Mouse (Mus musculus): ENCODE measurements around the gene Sema4a.

Gene Sema4a

DNA sequence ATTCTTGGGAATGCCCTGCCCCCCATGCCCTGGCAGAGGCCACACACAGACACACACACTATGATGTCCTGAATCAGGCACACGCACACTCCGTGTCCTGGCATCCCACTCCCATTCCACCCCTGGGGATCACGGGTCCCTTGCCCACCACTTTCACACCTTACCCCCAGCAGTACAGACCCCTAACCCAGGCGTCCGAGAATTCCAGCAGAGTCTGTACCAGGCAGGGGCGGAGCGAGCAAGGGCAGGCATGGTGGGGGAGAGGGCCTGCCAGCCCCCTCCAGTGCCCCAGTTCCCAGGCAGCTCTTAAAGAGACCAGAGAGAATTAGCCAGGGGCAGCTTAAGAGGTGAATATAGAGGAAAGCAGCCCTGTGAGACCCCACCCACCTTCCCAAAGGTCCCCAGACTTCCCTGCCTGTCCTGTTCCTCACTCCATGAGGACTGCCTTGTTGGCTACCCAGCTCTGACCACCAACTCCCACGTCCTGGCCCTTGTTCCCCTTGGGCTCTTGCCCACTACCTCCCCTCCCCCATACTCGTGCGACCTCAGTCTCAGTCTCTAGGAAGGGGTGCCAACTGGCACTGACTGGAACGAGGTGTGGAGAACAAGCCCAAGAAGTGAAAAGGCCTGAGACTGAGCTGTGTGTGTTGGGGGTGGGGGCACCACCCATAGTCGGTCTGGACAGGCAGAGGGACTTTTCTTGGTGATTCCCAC, at the start of gene Sema4a:
Sema4a (minus strand) TSS at position 200 of the 714 bp plus-strand sequence.
- no peak for DNase-seq (ENCODE audit: low read depth, low spot score)

- peak; percentile 98 for DNase-seq (ENCODE audit: low read depth, low spot score)
These were observed 48.9 kb upstream of the Sema4a start, which contains the start of gene Lmna for GRCm38 (mm10) chr3:88509692-88510420. Gene Lmna, minus strand, starts transcription at chr3:88509956.

GRCm38 (mm10) chr3:88509250-88509649, 48.3 kb upstream of the Sema4a start:
- DNase-seq (ENCODE audit: low read depth, low spot score): no peak

GRCm38 (mm10) chr3:88505765-88506164, 44.8 kb upstream of the Sema4a start:
- DNase-seq (ENCODE audit: low read depth, low spot score): peak; percentile 67

DNA sequence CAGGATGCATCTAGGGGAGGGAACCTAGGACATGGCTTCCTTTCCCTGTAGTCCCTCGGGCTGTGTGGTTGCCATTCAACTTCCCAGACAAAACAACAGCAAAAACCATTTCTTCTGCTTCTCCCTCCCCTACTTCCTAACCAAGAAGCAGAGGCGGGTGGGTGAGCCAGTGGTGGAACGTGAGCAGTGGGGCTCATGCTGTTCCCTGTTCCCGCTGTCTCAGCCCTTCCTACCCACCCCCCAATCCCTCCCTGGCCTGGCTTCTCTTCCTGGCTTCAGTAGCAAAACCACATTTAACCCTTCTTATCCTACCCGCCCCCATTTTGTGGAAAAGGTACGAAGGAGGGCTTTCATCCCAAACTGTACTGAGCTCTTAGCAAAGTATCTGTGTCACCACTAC, 44.1 kb upstream of the Sema4a start:
- DNase-seq (ENCODE audit: low read depth, low spot score): no peak

DNA sequence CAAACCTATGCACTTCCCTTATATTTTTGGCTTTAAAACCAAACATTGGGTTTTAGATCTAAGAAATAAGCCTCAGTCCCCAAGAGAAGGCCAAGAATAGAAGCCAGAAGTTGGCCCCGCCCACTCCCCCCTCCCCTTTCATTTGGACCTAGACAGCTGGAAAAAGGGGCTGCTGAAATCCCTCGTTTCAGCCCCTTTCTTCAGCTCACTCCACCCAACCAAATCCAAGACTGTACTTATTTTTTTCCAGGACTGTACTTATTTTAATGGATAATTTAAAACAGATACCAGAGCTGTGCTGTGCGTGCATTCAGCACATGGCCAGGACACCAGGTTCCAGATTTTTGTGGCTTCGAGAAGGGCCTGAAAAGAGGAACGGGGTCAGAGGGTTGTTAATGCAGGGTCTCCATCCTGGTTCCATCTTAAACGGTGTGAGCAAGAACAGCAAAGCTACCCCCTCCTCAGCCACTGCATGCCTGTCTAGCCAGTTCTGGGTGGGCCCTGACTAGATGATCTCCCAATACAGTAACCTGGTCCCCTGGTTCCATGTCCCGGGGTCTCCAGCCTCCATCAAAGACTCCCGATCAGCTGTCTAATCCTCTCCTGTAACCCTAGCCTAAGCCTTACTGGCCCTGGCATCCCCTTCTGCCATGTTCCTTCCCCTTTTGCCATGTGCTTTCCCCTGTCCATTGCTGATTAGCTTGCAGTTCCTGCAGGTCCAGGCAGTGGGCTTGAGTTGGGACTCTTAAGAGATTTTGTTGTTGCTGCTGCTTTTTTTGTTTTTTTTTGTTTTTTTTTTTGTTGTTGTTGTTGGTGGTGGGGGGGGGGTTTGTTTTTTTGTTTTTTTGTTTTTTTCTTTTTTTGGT, 43.1 kb upstream of the Sema4a start:
- no peak for DNase-seq (ENCODE audit: low read depth, low spot score)

GRCm38 (mm10) chr3:88503505-88503863, 42.5 kb upstream of the Sema4a start:
- no peak for DNase-seq (ENCODE audit: low read depth, low spot score)

DNA sequence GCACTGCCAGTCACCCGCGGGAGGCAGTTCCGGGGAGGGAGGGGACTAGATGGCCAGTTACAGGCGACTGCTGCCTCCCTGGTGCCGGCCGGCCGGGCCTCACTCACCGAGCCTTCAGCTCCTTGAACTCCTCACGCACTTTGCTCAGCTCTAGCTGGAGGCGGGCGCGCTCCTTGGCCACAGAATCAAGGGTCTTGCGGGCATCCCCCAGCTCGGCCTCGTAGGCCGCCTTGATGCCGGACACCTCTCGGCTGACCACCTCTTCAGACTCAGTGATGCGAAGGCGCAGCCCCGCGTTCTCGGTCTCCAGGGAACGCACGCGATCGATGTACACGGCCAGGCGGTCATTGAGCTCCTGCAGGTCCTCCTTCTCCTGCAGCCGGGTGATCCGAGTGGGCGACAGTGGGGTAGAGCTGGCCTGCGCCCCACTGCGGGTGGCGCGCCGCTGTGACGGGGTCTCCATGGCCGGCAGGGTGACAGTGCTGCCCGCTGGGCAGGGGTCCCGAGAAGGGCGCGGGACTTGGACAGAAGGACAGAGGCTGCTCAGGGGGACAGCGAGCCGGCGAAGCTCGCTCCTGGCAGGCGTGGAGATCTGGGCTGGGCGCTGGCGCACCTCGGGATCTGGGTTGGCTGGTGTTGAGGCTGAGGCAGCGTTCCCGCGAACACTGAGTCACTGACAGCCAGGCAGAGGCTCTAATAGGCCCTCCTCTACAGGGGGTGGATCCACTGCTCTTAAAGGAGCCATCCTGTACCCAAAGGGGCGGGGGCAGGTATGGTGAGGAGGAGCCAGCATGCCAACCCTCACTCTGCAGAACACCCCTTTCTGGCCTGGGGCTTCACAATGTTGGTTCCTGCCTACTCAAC, 41.9 kb upstream of the Sema4a start:
- peak; percentile 90 for DNase-seq (ENCODE audit: low read depth, low spot score)

GRCm38 (mm10) chr3:88502031-88502571, 41.1 kb upstream of the Sema4a start:
- DNase-seq (ENCODE audit: low read depth, low spot score): peak; percentile 50

DNA sequence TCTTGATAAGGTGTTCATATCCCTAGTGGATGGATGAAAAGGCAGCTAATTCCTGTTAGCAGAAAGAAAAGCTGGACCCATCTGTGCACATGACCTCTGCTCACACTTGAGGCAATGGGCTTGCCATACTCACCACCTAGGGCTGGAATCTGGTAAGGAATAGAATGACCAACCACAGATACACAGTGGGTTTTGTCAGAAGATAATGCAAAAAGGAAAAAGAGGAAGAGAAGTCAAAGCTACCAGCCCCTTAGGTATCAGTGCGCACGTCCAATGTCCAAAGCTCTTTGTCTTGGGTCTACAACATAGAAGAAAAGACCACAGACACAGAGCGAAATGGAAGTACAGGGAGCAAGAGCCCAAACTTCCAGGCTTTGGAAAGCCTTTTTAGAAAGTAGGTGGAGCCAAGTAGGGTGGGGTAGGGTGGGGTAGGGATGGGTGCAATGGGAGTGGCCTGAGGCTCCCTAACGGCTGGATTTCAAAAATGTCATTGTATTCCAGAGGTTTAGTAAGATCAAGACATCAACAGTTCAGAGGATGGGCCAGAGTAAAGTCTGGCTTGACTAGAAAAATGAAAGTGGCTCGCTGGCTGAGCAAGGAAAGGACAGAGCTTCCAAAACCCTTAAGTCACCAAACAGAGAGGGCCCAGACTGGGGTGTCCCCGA, 40.5 kb upstream of the Sema4a start:
- peak; percentile 31 for DNase-seq (ENCODE audit: low read depth, low spot score)

GRCm38 (mm10) chr3:88500655-88501365, 39.8 kb upstream of the Sema4a start:
- no peak for DNase-seq (ENCODE audit: low read depth, low spot score)

DNA sequence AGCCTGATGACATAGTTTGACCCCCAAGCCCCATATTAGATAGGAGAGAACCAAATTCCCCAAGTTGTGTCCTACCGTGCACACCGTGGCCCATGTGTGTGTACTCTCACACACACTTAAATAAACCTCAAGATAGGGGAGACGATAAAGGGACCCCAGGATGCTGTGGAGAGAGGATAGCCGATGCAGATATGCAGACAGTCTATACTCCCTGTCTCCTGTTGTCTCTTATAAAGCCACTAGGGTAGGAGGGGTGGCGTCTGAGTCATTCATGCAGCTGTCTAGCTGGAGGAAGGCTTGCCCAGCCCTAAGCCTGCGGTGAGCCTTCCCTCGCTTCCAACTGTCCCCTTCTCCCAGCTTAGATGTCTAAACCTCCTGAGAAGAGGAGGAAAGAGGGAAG, 39.1 kb upstream of the Sema4a start:
- no peak for DNase-seq (ENCODE audit: low read depth, low spot score)

DNA sequence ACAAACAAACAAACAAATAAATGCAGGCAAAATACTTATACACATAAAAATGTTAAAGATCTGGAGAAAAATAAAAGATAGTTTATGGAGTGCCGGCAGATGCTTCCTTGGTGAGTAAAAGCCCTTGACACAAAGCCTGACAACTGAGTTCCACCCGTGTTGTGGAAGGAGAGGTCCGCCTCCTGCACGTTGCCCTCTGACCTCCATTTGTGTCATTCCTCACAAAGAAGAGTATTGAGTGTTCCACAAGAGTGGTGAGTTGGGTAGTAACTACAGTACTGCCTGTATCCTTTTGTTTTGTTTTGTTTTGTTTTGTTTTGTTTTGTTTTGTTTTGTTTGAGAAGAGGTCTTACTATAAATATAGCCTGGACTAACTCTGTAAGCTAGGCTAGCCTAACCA, 38.6 kb upstream of the Sema4a start:
- no peak for DNase-seq (ENCODE audit: low read depth, low spot score)

DNA sequence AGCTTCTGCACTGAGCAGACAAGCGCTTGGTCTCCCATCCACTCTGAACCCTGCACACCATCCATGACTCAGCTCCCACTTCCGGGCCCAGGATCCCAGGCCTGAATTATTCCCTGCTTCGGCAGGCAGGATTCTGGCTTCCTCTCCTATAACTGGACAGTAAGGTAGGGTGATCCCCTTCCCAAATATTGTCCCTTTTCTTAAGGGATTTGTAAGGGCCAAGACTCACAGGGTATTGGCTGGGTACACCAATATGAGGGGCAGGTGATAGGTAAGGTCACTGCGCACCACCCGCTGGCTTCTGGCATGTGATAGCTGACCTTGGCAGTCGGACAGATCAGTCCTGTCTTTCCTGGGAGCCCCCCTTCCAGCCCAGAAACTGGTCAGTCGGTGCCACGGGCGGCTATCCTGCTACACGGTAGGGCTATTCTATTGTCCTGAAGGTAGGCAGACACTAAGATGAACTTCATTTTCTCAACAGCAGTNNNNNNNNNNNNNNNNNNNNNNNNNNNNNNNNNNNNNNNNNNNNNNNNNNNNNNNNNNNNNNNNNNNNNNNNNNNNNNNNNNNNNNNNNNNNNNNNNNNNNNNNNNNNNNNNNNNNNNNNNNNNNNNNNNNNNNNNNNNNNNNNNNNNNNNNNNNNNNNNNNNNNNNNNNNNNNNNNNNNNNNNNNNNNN, 34.9 kb upstream of the Sema4a start:
- DNase-seq (ENCODE audit: low read depth, low spot score): no peak

DNA sequence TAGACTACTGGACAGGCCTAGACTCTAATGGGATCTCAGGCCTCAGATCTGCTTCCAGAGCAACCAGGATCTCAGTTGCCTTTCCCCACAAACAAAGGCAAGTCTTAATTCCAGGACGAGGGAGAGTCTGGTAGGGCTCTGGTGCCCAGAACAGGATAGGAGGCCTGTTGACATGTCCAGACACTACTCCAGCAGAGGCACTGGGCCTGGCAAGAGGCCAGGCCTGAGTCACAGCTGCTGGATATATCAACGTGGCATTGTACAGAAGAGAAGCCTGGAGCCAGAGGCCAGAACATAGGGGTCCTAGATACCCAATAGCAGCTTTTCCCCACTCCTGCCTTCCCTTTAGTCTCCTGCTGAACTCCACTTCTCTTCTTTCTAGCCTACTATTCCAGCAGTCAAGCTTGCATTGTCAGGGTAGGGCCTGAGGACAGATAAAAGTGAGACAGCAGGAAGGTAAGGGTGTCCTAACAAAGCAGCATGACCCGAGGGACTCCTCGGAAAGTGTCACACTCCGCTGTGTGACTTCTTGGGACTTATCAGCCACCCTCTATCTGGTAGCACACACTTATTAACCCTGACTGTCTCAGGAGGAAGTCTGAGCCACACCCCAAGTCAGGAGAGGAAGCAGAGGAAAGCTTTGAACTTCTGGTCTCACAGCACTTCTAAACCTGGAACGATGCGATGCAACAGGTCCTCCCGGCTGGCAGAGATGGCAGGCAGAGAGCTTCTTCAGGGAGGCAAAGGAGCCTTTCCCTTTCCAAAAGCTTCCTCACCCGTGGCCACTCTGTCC, 34.0 kb upstream of the Sema4a start:
- DNase-seq (ENCODE audit: low read depth, low spot score): no peak

GRCm38 (mm10) chr3:88493706-88494582, 33.0 kb upstream of the Sema4a start:
- DNase-seq (ENCODE audit: low read depth, low spot score): no peak

DNA sequence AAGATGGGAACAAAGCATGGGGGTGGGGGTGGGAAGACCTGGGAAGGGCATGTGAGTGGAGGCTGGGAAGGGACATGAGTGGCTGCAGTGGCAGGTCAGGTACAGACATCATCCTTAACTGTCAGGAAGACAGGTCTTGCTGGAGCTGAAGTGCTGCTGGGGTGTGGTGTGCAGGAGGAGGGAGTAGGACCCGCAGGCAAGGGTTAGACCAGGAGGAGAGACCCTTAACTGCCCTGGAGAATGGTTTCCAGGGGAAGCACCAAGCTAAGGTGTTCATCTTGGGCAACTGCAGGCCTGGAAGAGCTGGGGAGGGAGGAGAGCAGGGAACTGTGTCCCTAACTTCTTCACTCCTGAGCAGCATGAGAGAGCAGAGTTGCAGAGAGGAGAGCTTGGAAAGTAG, 26.4 kb upstream of the Sema4a start:
- DNase-seq (ENCODE audit: low read depth, low spot score): no peak
